Mouse (Mus musculus) forebrain, embryonic 13.5 days (tissue): ENCODE results near the gene Fbxw11. TPM values are rescaled to one million over a fixed set of nuclear protein-coding genes. Genes with fewer than 3 reads are reported as not detected.
A peak's percentile ranks its signal among the peaks of the same experiment; 100 is the strongest.
"Not testable (repeated sequence)": the region's sequence is repeated elsewhere in the genome, so short reads cannot be mapped to it uniquely, and the experiment has no call there.

ENCODE experiments used
- ATAC-seq: fragments of 200-750 bp; cut with Nextera tagmentation; 2 replicates; pipeline ENCODE4 v1.8.0; 2017
- H3K27ac ChIP-seq: fragments of 300-500 bp; sonication (generic); 2 replicates; pipeline ENCODE4 v1.5.1; 2015; ENCODE audit warnings: inconsistent platforms, mild to moderate bottlenecking, moderate library complexity
- H3K27me3 ChIP-seq: fragments of 300-500 bp; sonication (generic); 2 replicates; pipeline ENCODE4 v1.6.1; 2015; ENCODE audit warnings: mild to moderate bottlenecking, inconsistent platforms
- H3K36me3 ChIP-seq: fragments of 300-500 bp; sonication (generic); 2 replicates; pipeline ENCODE4 v1.6.1; 2015; ENCODE audit warnings: mild to moderate bottlenecking, inconsistent platforms; ENCODE audit not compliant: poor library complexity, severe bottlenecking
- H3K4me1 ChIP-seq: fragments of 300-500 bp; sonication (generic); 2 replicates; pipeline ENCODE4 v1.6.1; 2015; ENCODE audit warnings: inconsistent platforms
- H3K4me2 ChIP-seq: fragments of 300-500 bp; sonication (generic); 2 replicates; pipeline ENCODE4 v1.6.1; 2015; ENCODE audit warnings: inconsistent platforms, mild to moderate bottlenecking, moderate library complexity
- H3K4me3 ChIP-seq: fragments of 300-500 bp; sonication (generic); 2 replicates; pipeline ENCODE4 v1.5.1; 2015; ENCODE audit warnings: mild to moderate bottlenecking, inconsistent platforms
- H3K9ac ChIP-seq: fragments of 300-500 bp; sonication (generic); 2 replicates; pipeline ENCODE4 v1.6.1; 2015; ENCODE audit warnings: mild to moderate bottlenecking, inconsistent platforms
- H3K9me3 ChIP-seq: fragments of 300-500 bp; sonication (generic); replicated peaks from 2 replicates; pipeline ENCODE4 v1.6.1; 2016; ENCODE audit warnings: inconsistent platforms
- WGBS: fragments of 180-500 bp; shearing (Covaris S2); methylation state at CpG from one replicate; pipeline ENCODE4 v1.1.7; 2015; 5-methylcytosine and 5-hydroxymethylcytosine counted together
- polyA plus RNA-seq: library from polyadenylated mRNA; unstranded; fragments of >200 nt; fragmentation: Nextera tagmentation; extraction: Ambion mirVana; gene quantifications from 2 replicates; pipeline ENCODE4 v1.2.1, GENCODE M21; 2015

The Fbxw11 gene
- polyA plus RNA-seq, 1 experiment from 2014 or later = 99.2 TPM

- Histone ChIP-seq H3K4me2 (no peak overlapping the region), H3K27ac (no peak overlapping the region), H3K4me3 (no peak overlapping the region), H3K27me3 (no peaks in the 10 kb centered on the region), H3K36me3 (peaks cover 4% of the 10 kb centered on the region; the same call in 1 of the 2 replicates), H3K9ac (no peak overlapping the region), H3K9me3 (no peaks in the 10 kb centered on the region), H3K4me1 (no peaks in the 10 kb centered on the region; the same call in 1 of the 2 replicates)
- WGBS = 23% methylated on average over 9 of the region's 11 CpGs
- no peak for ATAC-seq
Measured at GRCm38 (mm10) chr11:32615561-32615960, 27.0 kb upstream of the Fbxw11 start.

- H3K4me2 ChIP-seq = no peak overlapping the region
Measured at GRCm38 (mm10) chr11:32616091-32616490, 26.4 kb upstream of the Fbxw11 start.

GRCm38 (mm10) chr11:32618036-32618435, 24.5 kb upstream of the Fbxw11 start:
- peaks cover under 1% of the 10 kb centered on the region for H3K4me1 ChIP-seq
- H3K9me3 ChIP-seq = no peaks in the 10 kb centered on the region
- H3K9ac ChIP-seq = no peak overlapping the region
- no peak overlapping the region for H3K27ac ChIP-seq
- no peak for ATAC-seq
- H3K4me2 ChIP-seq = no peak overlapping the region
- no peaks in the 10 kb centered on the region for H3K27me3 ChIP-seq
- peaks cover 4% of the 10 kb centered on the region; the same call in 1 of the 2 replicates for H3K36me3 ChIP-seq
- no peak overlapping the region for H3K4me3 ChIP-seq
- WGBS = 45% methylated on average over 1 of the region's 1 CpGs

More at GRCm38 (mm10) chr11:32616091-32616490, 26.4 kb upstream of the Fbxw11 start:
- H3K27ac ChIP-seq = no peak overlapping the region
- WGBS = 83% methylated on average over 6 of the region's 6 CpGs
- no peaks in the 10 kb centered on the region for H3K9me3 ChIP-seq
- H3K9ac ChIP-seq = no peak overlapping the region
- no peaks in the 10 kb centered on the region for H3K27me3 ChIP-seq
- H3K4me1 ChIP-seq = no peaks in the 10 kb centered on the region; the same call in 1 of the 2 replicates
- ATAC-seq = no peak
- no peak overlapping the region for H3K4me3 ChIP-seq
- H3K36me3 ChIP-seq = peaks cover 4% of the 10 kb centered on the region; the same call in 1 of the 2 replicates

GRCm38 (mm10) chr11:32618641-32619040, 23.9 kb upstream of the Fbxw11 start:
- H3K4me1 ChIP-seq, H3K4me2 ChIP-seq, H3K27me3 ChIP-seq, H3K4me3 ChIP-seq, H3K9me3 ChIP-seq, H3K9ac ChIP-seq, H3K27ac ChIP-seq, ATAC-seq, H3K36me3 ChIP-seq: not testable (repeated sequence)
- WGBS = 85% methylated on average over 5 of the region's 5 CpGs

DNA sequence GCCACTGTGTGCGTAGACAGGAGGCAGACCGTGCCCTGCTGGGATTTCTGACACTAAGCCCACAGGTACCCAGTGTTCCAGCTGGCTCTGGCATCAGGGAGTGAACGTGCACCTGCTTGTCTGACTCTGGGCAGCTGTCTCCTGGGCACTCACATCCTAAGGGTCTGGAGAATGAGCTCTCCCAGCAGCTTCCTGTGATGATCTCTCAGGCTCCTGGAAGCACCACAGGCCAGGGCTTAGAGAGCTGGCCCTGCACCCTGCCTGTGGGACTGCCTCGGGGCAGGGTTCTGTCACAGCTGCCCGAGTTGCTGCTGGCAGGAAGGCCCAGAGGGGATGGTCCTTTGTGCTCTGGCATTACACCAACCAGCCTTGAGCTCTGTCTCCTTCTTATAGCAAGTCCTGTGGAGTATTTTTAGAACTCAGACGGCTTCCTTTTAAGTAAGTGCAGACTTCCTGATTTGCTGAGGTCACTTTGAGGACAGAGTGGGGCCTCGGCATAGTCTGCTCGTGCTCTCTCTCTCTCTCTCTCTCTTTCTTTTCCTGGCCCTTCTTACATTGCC, 23.2 kb upstream of the Fbxw11 start:
- ATAC-seq = no peak
- Histone ChIP-seq H3K27me3 (no peaks in the 10 kb centered on the region), H3K27ac (peak overlapping the region; percentile 12; the same call in 1 of the 2 replicates), H3K4me3 (no peak overlapping the region), H3K36me3 (peaks cover 4% of the 10 kb centered on the region; the same call in 1 of the 2 replicates), H3K9me3 (no peaks in the 10 kb centered on the region), H3K4me2 (no peak overlapping the region), H3K9ac (no peak overlapping the region), H3K4me1 (peaks cover 9% of the 10 kb centered on the region)
- WGBS = 70% methylated on average over 8 of the region's 8 CpGs

DNA sequence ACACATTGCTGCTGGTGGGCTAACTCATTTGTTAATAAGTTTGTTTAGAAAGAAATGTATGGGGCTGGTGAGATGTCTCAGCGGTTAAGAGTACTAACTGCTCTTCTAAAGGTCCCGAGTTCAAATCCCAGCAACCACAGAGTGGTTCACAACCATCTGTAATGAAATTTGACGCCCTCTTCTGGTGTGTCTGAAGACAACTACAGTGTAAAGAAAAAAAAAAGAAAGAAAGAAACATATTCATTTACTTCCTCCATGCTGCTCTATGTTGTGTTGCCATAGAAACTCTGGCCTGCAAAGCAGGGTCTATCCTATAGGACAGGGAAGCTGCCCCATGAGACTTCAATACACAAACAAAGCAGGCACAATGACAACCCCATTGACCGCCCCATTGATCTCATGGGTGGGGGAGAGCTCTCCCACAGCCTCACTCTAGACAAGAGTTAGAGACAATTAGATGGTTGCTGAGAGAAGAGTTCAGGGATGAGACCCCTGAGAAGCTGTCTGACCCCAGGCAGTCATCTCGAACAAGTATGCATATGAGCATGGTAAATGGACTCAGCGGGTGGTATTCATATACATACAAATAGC, 22.6 kb upstream of the Fbxw11 start:
- Histone ChIP-seq H3K4me3 (no peak overlapping the region), H3K4me2 (no peak overlapping the region), H3K27ac (no peak overlapping the region), H3K9ac (no peak overlapping the region), H3K36me3 (peaks cover 4% of the 10 kb centered on the region; the same call in 1 of the 2 replicates), H3K9me3 (no peaks in the 10 kb centered on the region), H3K4me1 (peaks cover 9% of the 10 kb centered on the region), H3K27me3 (no peaks in the 10 kb centered on the region)
- 82% methylated on average over 6 of the region's 6 CpGs for WGBS
- ATAC-seq = no peak

- H3K4me2 ChIP-seq = no peak overlapping the region
- no peaks in the 10 kb centered on the region for H3K9me3 ChIP-seq
- H3K4me3 ChIP-seq = no peak overlapping the region
- no peak for ATAC-seq
- no peaks in the 10 kb centered on the region for H3K27me3 ChIP-seq
- peaks cover 9% of the 10 kb centered on the region for H3K4me1 ChIP-seq
- H3K27ac ChIP-seq = no peak overlapping the region
- peaks cover 4% of the 10 kb centered on the region; the same call in 1 of the 2 replicates for H3K36me3 ChIP-seq
- 79% methylated on average over 12 of the region's 12 CpGs for whole genome bisulfite sequencing
- H3K9ac ChIP-seq = no peak overlapping the region
Measured at GRCm38 (mm10) chr11:32621831-32622478, 20.6 kb upstream of the Fbxw11 start.

DNA sequence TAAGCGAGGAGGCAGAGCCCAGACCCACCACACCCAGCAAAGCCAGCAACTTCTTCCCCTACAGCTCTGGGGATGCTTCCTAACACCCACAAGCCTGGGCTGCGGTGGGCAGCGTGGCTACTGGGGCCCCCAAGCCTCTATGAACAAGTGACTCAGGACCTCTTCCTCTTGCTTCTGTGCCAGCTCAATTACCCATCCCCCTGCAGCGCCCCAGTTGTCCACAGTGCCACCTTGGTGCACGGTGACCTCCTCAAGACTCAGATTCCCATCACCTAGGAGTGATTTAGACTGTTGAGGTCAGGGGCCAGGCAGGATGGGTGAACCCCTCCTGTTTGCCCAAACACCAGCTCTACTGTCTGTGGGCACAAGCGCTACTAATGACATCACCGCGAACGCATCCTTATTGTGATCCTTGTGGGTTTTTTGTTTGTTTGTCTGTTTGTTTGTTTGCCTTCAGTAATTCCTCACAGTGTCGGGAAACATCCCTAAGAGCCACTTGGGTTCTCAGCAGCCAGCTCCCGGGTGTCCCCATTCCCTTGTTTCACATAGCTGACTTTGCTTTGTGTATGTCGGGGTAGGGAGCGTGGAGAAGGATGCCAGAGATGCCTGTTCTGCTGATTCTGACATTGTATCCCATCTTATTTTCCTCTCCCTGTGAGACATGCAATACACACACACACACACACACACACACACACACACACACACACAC, 19.9 kb upstream of the Fbxw11 start:
- H3K9me3 ChIP-seq = no peaks in the 10 kb centered on the region
- H3K4me3 ChIP-seq = no peak overlapping the region
- H3K36me3 ChIP-seq = peaks cover 4% of the 10 kb centered on the region; the same call in 1 of the 2 replicates
- H3K27ac ChIP-seq = peak overlapping the region; percentile 31
- no peak overlapping the region for H3K9ac ChIP-seq
- ATAC-seq = peak; percentile 6; the same call in 1 of the 2 replicates
- 92% methylated on average over 13 of the region's 13 CpGs for WGBS
- H3K4me1 ChIP-seq = peaks cover 9% of the 10 kb centered on the region
- no peaks in the 10 kb centered on the region for H3K27me3 ChIP-seq
- no peak overlapping the region for H3K4me2 ChIP-seq

DNA sequence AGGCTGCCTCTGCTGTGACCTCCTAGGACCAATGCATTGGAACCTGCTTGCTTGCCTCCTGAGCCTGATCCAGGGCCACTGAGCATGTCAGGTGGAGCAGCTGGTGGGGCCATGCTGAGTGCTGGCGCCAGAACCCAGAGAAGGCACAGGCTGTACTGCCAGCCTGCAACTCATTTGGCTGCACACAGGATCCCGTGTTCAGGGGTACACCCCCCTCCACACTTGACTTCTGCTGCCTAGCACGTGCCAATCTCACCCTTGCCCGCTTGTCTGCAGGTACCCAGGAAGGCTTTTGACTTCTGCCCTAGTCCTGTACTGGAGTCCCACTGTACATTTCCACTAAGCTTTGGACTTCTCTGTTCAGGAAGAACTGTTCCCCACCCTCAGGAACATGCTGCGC, 19.3 kb upstream of the Fbxw11 start:
- no peak overlapping the region for H3K4me3 ChIP-seq
- no peak overlapping the region; the same call in 1 of the 2 replicates for H3K9ac ChIP-seq
- peaks cover under 1% of the 10 kb centered on the region; the same call in 1 of the 2 replicates for H3K36me3 ChIP-seq
- peaks cover 9% of the 10 kb centered on the region for H3K4me1 ChIP-seq
- H3K27me3 ChIP-seq = no peaks in the 10 kb centered on the region
- H3K27ac ChIP-seq = peak overlapping the region; percentile 31
- no peak overlapping the region for H3K4me2 ChIP-seq
- 64% methylated on average over 5 of the region's 5 CpGs for WGBS
- no peaks in the 10 kb centered on the region for H3K9me3 ChIP-seq
- peak; percentile 67 for ATAC-seq

GRCm38 (mm10) chr11:32623912-32624311, 18.6 kb upstream of the Fbxw11 start:
- Histone ChIP-seq H3K9me3 (no peaks in the 10 kb centered on the region), H3K4me3 (no peak overlapping the region), H3K4me1 (peaks cover 9% of the 10 kb centered on the region), H3K36me3 (no peaks in the 10 kb centered on the region), H3K27ac (no peak overlapping the region), H3K4me2 (no peak overlapping the region), H3K9ac (no peak overlapping the region), H3K27me3 (no peaks in the 10 kb centered on the region)
- ATAC-seq = no peak
- 70% methylated on average over 6 of the region's 6 CpGs for WGBS

- H3K4me1 ChIP-seq = peaks cover 9% of the 10 kb centered on the region
- H3K9ac ChIP-seq = no peak overlapping the region
- no peak for ATAC-seq
- H3K27ac ChIP-seq = no peak overlapping the region
- H3K9me3 ChIP-seq = no peaks in the 10 kb centered on the region
- 57% methylated on average over 1 of the region's 1 CpGs for WGBS
- no peaks in the 10 kb centered on the region for H3K36me3 ChIP-seq
- no peak overlapping the region for H3K4me2 ChIP-seq
- no peak overlapping the region for H3K4me3 ChIP-seq
- no peaks in the 10 kb centered on the region for H3K27me3 ChIP-seq
Measured at GRCm38 (mm10) chr11:32625677-32626076, 16.8 kb upstream of the Fbxw11 start.

DNA sequence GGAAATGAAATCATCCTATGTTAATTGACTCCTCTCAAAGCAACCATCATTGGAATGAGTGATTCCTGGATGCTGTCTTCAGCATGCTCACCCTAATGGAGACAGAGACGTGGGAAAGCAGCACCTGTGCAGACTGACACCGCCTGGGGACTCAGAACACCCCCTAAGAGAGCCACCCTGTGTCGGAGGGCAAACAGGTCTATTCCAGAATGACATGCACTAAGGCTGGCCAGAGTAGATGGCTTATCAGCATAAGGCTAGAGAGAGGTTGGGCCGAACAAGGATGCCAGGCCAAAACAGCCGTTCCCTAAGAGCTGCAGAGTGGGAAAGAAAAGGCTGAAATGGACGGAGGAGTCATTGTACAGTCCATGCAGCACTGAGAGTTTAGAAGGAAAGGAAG, 16.4 kb upstream of the Fbxw11 start:
- no peaks in the 10 kb centered on the region for H3K9me3 ChIP-seq
- no peaks in the 10 kb centered on the region for H3K36me3 ChIP-seq
- H3K27ac ChIP-seq = no peak overlapping the region
- 85% methylated on average over 6 of the region's 6 CpGs for whole genome bisulfite sequencing
- no peak overlapping the region for H3K4me2 ChIP-seq
- H3K4me1 ChIP-seq = peaks cover 9% of the 10 kb centered on the region
- no peaks in the 10 kb centered on the region for H3K27me3 ChIP-seq
- ATAC-seq = no peak
- no peak overlapping the region for H3K9ac ChIP-seq
- H3K4me3 ChIP-seq = no peak overlapping the region
